Mouse (Mus musculus) hindbrain, embryonic 11.5 days (tissue): ENCODE data around the gene Sipa1. TPM values are rescaled to one million over a fixed set of nuclear protein-coding genes. Genes with fewer than 3 reads are reported as not detected.

Experiments
- ATAC-seq: fragments of 200-750 bp; cut with Nextera tagmentation; 2 replicates; pipeline ENCODE4 v1.8.0; 2017; ENCODE audit warnings: mild to moderate bottlenecking, moderate TSS enrichment, moderate library complexity; ENCODE audit not compliant: low FRiP score
- DNase-seq: peaks from one replicate; pipeline ENCODE4 v3.0.0-alpha.2; 2015; ENCODE audit warnings: low spot score
- H3K27ac ChIP-seq: fragments of 300-500 bp; sonication (generic); 2 replicates; pipeline ENCODE4 v1.5.1; 2014; ENCODE audit warnings: mild to moderate bottlenecking, low read depth, low read length
- H3K27me3 ChIP-seq: fragments of 300-500 bp; sonication (generic); 2 replicates; pipeline ENCODE4 v1.6.1; 2014; ENCODE audit warnings: mild to moderate bottlenecking, low read length, moderate library complexity, mixed read lengths; ENCODE audit not compliant: control insufficient read depth, insufficient read depth
- H3K36me3 ChIP-seq: fragments of 300-500 bp; sonication (generic); 2 replicates; pipeline ENCODE4 v1.6.1; 2014; ENCODE audit warnings: mild to moderate bottlenecking, low read length, moderate library complexity, mixed read lengths; ENCODE audit not compliant: control insufficient read depth, insufficient read depth
- H3K4me1 ChIP-seq: fragments of 300-500 bp; sonication (generic); replicated peaks from 2 replicates; pipeline ENCODE4 v1.6.1; 2014; ENCODE audit warnings: low read length, mixed read lengths; ENCODE audit not compliant: control insufficient read depth, insufficient read depth
- H3K4me2 ChIP-seq: fragments of 300-500 bp; sonication (generic); replicated peaks from 2 replicates; pipeline ENCODE4 v1.6.1; 2014; ENCODE audit warnings: mild to moderate bottlenecking, low read depth, low read length
- H3K4me3 ChIP-seq: fragments of 300-500 bp; sonication (generic); 2 replicates; pipeline ENCODE4 v1.5.1; 2014; ENCODE audit warnings: low read depth, low read length
- H3K9ac ChIP-seq: fragments of 300-500 bp; sonication (generic); 2 replicates; pipeline ENCODE4 v1.6.1; 2014; ENCODE audit warnings: low read depth, low read length
- H3K9me3 ChIP-seq: fragments of 300-500 bp; sonication (generic); 2 replicates; pipeline ENCODE4 v1.6.1; 2016; ENCODE audit warnings: low read length; ENCODE audit not compliant: control insufficient read depth
- WGBS: fragments of 180-500 bp; shearing (Covaris S2); extraction: QIAGEN DNeasy Blood & Tissue Kit; methylation state at CpG from one replicate; pipeline ENCODE4 v1.1.7; 2014; 5-methylcytosine and 5-hydroxymethylcytosine counted together
- polyA plus RNA-seq: library from polyadenylated mRNA; unstranded; fragments of >200 nt; fragmentation: Nextera tagmentation; extraction: Ambion mirVana; gene quantifications from 2 replicates; pipeline ENCODE4 v1.2.1, GENCODE M21; 2014

Gene Sipa1
- polyA plus RNA-seq, 1 experiment from 2014 or later = 8.2 TPM

DNA sequence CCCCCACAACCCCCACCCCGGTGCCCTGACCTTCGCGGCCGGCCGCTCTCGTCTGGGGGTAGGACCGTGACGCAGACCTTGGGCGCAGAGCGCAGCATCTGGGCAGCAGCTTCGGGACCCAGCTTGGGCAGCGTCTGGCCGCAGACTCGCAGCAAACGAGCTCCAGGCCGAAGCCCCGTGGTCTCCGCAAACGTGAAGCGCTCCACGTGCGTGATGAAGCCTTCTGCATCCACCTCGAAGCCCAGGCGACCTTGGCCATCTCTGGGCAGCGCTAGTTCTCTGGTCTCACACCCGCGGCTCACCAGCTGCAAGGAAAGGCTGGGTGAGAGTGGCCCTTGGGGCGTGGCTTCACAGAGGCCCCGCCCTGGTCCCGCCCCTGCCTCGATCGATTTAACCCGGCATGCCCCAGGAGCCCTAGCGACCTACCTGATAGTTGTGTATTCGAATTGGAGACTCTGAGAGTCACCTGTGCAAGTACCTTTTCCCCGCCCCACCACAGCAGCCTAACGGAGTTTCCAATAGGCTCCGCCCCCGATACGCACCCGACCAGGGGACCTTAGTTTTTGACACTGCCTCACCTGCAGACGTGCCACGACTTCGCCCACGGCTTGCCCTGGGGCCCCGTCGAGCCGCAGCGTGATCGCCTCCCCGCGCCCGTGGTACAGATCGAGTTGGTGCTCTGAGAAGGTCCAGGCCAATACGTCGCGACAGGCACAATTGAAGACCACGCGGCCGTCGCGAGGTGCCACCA is 9.4 kb downstream of the Sipa1 start:
- DNase-seq (peak; percentile 82), ATAC-seq (peak; percentile 78)
- H3K36me3 ChIP-seq = no peaks in the 10 kb centered on the region
- peak overlapping the region; percentile 39 for H3K4me3 ChIP-seq
- H3K27ac ChIP-seq = no peak overlapping the region
- H3K4me1 ChIP-seq = peaks cover 6% of the 10 kb centered on the region
- H3K9me3 ChIP-seq = no peaks in the 10 kb centered on the region
- peak overlapping the region; percentile 82 for H3K4me2 ChIP-seq
- 4% methylated on average over 62 of the region's 62 CpGs for WGBS
- peak overlapping the region; percentile 49 for H3K9ac ChIP-seq
- peaks cover 27% of the 10 kb centered on the region for H3K27me3 ChIP-seq

- Histone ChIP-seq H3K36me3 (peaks cover 2% of the 10 kb centered on the region; the same call in 1 of the 2 replicates), H3K9me3 (no peaks in the 10 kb centered on the region), H3K4me1 (peaks cover 6% of the 10 kb centered on the region), H3K27me3 (peaks cover 27% of the 10 kb centered on the region), H3K27ac (no peak overlapping the region), H3K4me2 (no peak overlapping the region), H3K9ac (no peak overlapping the region), H3K4me3 (no peak overlapping the region)
- no peak for ATAC-seq
- no peak for DNase-seq
- WGBS = 84% methylated on average over 6 of the region's 6 CpGs
These were observed 10.9 kb downstream of the Sipa1 start for GRCm38 (mm10) chr19:5652570-5652969.

DNA sequence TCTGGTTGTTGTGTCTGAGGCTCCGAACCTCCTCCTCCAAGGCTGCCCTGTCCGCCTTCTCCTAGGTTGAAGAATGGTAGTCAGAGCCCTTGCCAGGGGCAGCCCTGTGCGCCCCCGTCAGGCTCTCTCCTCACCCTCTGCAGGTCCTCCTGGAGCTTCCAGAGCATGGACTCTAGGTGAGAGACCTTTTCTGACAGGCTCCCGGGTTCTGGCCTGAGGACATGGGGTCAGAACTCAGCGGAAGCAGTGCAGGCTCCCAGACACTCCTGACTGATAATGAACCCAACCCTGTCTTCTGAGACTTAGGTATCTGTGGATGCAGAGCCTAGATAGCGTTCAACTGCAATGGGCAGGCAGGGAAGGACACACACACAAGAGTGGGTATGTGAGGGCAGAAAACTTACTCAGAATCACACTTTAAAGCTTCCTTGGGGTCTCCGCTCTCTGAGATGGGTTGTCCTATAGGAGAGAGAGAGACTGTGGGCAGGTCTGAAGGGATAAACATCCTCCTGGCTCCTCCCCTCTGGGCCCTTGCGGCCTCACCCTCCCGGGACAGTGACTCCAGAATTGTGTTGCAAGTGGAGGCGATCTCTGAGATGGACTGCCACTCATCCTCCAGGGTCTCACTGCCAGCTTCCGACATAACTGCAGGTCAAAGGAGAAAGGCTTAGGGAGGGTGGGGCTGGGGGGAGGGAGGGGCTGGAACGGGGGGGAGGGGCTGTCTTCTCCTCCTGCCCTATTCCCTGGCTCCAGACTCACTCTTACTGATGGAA is 11.8 kb downstream of the Sipa1 start:
- Histone ChIP-seq H3K4me2 (no peak overlapping the region), H3K27me3 (peaks cover 27% of the 10 kb centered on the region), H3K4me1 (peaks cover 6% of the 10 kb centered on the region), H3K27ac (no peak overlapping the region), H3K9me3 (no peaks in the 10 kb centered on the region), H3K4me3 (no peak overlapping the region), H3K9ac (no peak overlapping the region), H3K36me3 (peaks cover 9% of the 10 kb centered on the region)
- ATAC-seq (no peak), DNase-seq (no peak)
- 66% methylated on average over 13 of the region's 13 CpGs for WGBS

GRCm38 (mm10) chr19:5649298-5649741 is 14.2 kb downstream of the Sipa1 start:
- Histone ChIP-seq H3K36me3 (peaks cover 12% of the 10 kb centered on the region), H3K9ac (peak overlapping the region; percentile 40), H3K4me3 (peak overlapping the region; percentile 21; the same call in 1 of the 2 replicates), H3K4me2 (peak overlapping the region; percentile 39), H3K27me3 (peaks cover 6% of the 10 kb centered on the region), H3K4me1 (peaks cover 5% of the 10 kb centered on the region), H3K27ac (no peak overlapping the region), H3K9me3 (no peaks in the 10 kb centered on the region)
- no peak; the same call in 1 of the 2 replicates for ATAC-seq
- 68% methylated on average over 6 of the region's 6 CpGs for WGBS
- DNase-seq = no peak

- peak overlapping the region; percentile 21 for H3K4me3 ChIP-seq
- ATAC-seq = peak; percentile 83
- H3K9me3 ChIP-seq = no peaks in the 10 kb centered on the region
- DNase-seq = peak; percentile 84
- H3K9ac ChIP-seq = peak overlapping the region; percentile 40
- peak overlapping the region; percentile 18; the same call in 1 of the 2 replicates for H3K27ac ChIP-seq
- H3K36me3 ChIP-seq = peaks cover 12% of the 10 kb centered on the region
- WGBS = 13% methylated on average over 26 of the region's 26 CpGs
- H3K27me3 ChIP-seq = no peaks in the 10 kb centered on the region
- no peaks in the 10 kb centered on the region; the same call in none of the 2 replicates for H3K4me1 ChIP-seq
- peak overlapping the region; percentile 39 for H3K4me2 ChIP-seq
These were observed 14.9 kb downstream of the Sipa1 start for GRCm38 (mm10) chr19:5648401-5649297.

DNA sequence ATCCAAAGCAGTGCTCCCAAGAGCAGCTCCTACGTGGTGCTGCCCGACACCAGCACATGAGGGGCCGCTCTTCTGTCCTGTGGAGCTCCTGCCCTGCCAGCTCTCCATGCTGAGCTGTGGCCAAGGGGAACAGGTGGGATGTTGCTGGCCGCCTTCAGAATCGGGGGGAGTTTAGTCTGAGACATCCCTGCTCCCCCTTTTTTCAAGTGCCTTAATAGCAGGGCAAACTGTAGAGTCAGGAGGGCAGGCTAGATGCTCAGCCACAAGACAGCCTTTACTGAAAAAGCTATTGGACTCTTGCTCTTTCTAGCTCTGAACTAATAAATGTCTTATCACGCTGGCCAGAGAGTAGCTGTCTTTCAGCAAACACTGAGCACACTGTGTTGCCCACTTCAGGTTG is 15.7 kb downstream of the Sipa1 start:
- Histone ChIP-seq H3K4me2 (no peak overlapping the region), H3K9ac (0 out of 2 replicates have a peak overlapping the region, but pooled peaks have one; percentile 23), H3K4me3 (no peak overlapping the region), H3K27ac (no peak overlapping the region), H3K27me3 (no peaks in the 10 kb centered on the region), H3K4me1 (no peaks in the 10 kb centered on the region; the same call in 1 of the 2 replicates), H3K36me3 (peaks cover 12% of the 10 kb centered on the region), H3K9me3 (no peaks in the 10 kb centered on the region)
- ATAC-seq (no peak), DNase-seq (no peak)
- WGBS = 95% methylated on average over 6 of the region's 6 CpGs

- 88% methylated on average over 8 of the region's 8 CpGs for WGBS
- H3K9ac ChIP-seq = no peak overlapping the region
- H3K9me3 ChIP-seq = no peaks in the 10 kb centered on the region
- peaks cover 12% of the 10 kb centered on the region for H3K36me3 ChIP-seq
- H3K27ac ChIP-seq = no peak overlapping the region
- H3K4me3 ChIP-seq = no peak overlapping the region
- H3K4me1 ChIP-seq = no peaks in the 10 kb centered on the region; the same call in 1 of the 2 replicates
- no peak overlapping the region for H3K4me2 ChIP-seq
- DNase-seq = no peak
- ATAC-seq = no peak
- H3K27me3 ChIP-seq = no peaks in the 10 kb centered on the region
These were observed 16.7 kb downstream of the Sipa1 start for GRCm38 (mm10) chr19:5646731-5647330.

- H3K27ac ChIP-seq = no peak overlapping the region
- no peak for ATAC-seq
- DNase-seq = no peak
- 96% methylated on average over 9 of the region's 9 CpGs for WGBS
- H3K9ac ChIP-seq = no peak overlapping the region
- H3K36me3 ChIP-seq = peaks cover 16% of the 10 kb centered on the region
- H3K4me1 ChIP-seq = no peaks in the 10 kb centered on the region; the same call in 1 of the 2 replicates
- no peak overlapping the region for H3K4me2 ChIP-seq
- H3K9me3 ChIP-seq = no peaks in the 10 kb centered on the region
- H3K27me3 ChIP-seq = no peaks in the 10 kb centered on the region
- H3K4me3 ChIP-seq = no peak overlapping the region
These were observed 18.2 kb downstream of the Sipa1 start for GRCm38 (mm10) chr19:5645280-5645679.
